Mouse (Mus musculus) CH12.LX (cell line): Measurements from ENCODE around the gene Smdt1. TPM values are rescaled to one million over a fixed set of nuclear protein-coding genes. Genes with fewer than 3 reads are reported as not detected.
"Not testable (repeated sequence)": the region's sequence is repeated elsewhere in the genome, so short reads cannot be mapped to it uniquely, and the experiment has no call there.

Experiments used
- DNase-seq: peaks from one replicate; pipeline ENCODE4 v3.0.0-alpha.2; 2013; ENCODE audit errors: extremely low read depth
- H3K27ac ChIP-seq: 2 replicates; pipeline ENCODE4 v1.5.1; 2012; ENCODE audit warnings: low read depth, mild to moderate bottlenecking, control low read depth, moderate library complexity; ENCODE audit not compliant: insufficient read depth
- H3K27me3 ChIP-seq: replicated peaks from 2 replicates; pipeline ENCODE3; 2012; ENCODE audit warnings: inconsistent platforms
- H3K36me3 ChIP-seq, 2 experiments: replicated peaks in 1 of 2; 2 replicates each; pipeline versions ENCODE3 to v1.6.1; 2012; ENCODE audit warnings: inconsistent platforms in 1 of 2, low read length in 1 of 2, mild to moderate bottlenecking in 1 of 2, mixed read lengths in 1 of 2, moderate library complexity in 1 of 2; ENCODE audit not compliant: control insufficient read depth in 1 of 2, insufficient read depth in 1 of 2
- H3K4me1 ChIP-seq, 2 experiments: 2 replicates each; pipeline ENCODE4 v1.6.1; 2012; ENCODE audit warnings: inconsistent platforms in 1 of 2, moderate library complexity in 1 of 2; ENCODE audit not compliant: insufficient read depth in 2 of 2, control insufficient read depth in 1 of 2
- H3K4me2 ChIP-seq: 2 replicates; pipeline ENCODE4 v1.6.1; 2012; ENCODE audit warnings: low read depth, mild to moderate bottlenecking, control low read depth; ENCODE audit not compliant: poor library complexity, insufficient read depth, severe bottlenecking
- H3K4me3 ChIP-seq, 3 experiments: fragments of 150-350 bp in 1 of 3; sonication (generic) in 1 of 3; replicated peaks in 1 of 3; 2 replicates each; pipeline versions ENCODE3 to v1.5.1; 2011 to 2012; ENCODE audit warnings: low read depth in 2 of 3, low read length in 2 of 3, mild to moderate bottlenecking in 2 of 3, moderate library complexity in 2 of 3, control low read depth in 1 of 3, improper control_type of control experiment in 1 of 3, inconsistent platforms in 1 of 3, mixed read lengths in 1 of 3; ENCODE audit not compliant: poor library complexity in 1 of 3
- H3K79me2 ChIP-seq: replicated peaks from 2 replicates; pipeline ENCODE4 v1.6.1; 2012; ENCODE audit warnings: mild to moderate bottlenecking, moderate library complexity; ENCODE audit not compliant: control insufficient read depth, poor library complexity, insufficient read depth, severe bottlenecking; ENCODE audit errors: extremely low read depth
- H3K9ac ChIP-seq: 2 replicates; pipeline ENCODE4 v1.6.1; 2012; ENCODE audit warnings: low read depth, mild to moderate bottlenecking, control low read depth, moderate library complexity; ENCODE audit not compliant: insufficient read depth
- H3K9me3 ChIP-seq: replicated peaks from 2 replicates; pipeline ENCODE3; 2012; ENCODE audit warnings: low read length, inconsistent platforms, mixed read lengths
- dilution Hi-C: fragments of 300-500 bp; cut with MboI; formaldehyde crosslinking; loops from 2 replicates; pipeline ENCODE4 v1.14.3; 2020; ENCODE audit warnings: low sequenced_read_pairs; ENCODE audit not compliant: extremely low pct_unique_long_range_greater_than_20kb, extremely low pct_ligation_motif_present
- in situ Hi-C: fragments of 300-500 bp; cut with MboI; formaldehyde crosslinking; loops from 3 replicates; pipeline ENCODE4 v1.14.3; 2019; ENCODE audit warnings: low sequenced_read_pairs, low pct_ligation_motif_present, low pct_unique_long_range_greater_than_20kb, mixed read lengths
- polyA plus RNA-seq: library from polyadenylated mRNA; unstranded; fragments of >175 nt; gene quantifications from 2 replicates; pipeline ENCODE4 v1.2.1, GENCODE M21; 2012; ENCODE audit warnings: low read depth; ENCODE audit not compliant: insufficient read length
- total RNA-seq, 2 experiments: library from RNA; depleted of rRNA; stranded (reverse); fragments of 300-350 nt in 1 of 2; fragments of >200 nt in 1 of 2; gene quantifications; 2 replicates each; pipeline ENCODE4 v1.2.3; 2012 to 2014

Smdt1 gene
- total and polyA plus RNA-seq, 3 experiments = 112 to 171 (median 138) TPM

DNA sequence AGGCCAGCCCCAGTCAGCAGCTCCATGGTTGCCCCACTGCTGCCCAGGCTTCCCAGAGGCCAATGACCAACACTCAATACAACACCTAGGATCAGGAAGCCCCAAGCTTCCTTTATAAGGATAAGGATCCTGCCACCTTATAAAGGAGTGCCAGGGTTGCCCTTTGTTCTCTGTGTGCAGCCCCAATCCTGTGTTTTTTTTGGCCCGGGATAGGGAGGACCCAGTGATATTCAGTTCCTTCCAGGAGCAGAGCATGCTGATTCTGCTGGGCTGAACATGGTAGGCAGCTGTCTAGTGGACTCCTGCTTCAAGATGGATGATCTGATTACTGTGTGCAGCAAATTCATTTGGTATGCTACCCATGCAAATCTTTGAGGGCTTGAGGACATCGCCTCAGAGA, 55.2 kb downstream of the Smdt1 start, which contains the start of gene Cyp2d11:
Gene Cyp2d11 (minus strand): TSS at position 101 of the 400 bp plus-strand sequence.
- H3K4me3 ChIP-seq, dilution Hi-C loops: not testable (repeated sequence)

GRCm38 (mm10) chr15:82395955-82396354, 57.2 kb downstream of the Smdt1 start:
- dilution Hi-C loops, DNase-seq, H3K4me2 ChIP-seq, H3K4me1 ChIP-seq, in situ Hi-C loops, H3K9me3 ChIP-seq, H3K79me2 ChIP-seq, H3K27ac ChIP-seq, H3K9ac ChIP-seq, H3K36me3 ChIP-seq, H3K4me3 ChIP-seq: not testable (repeated sequence)
- peaks cover 28% of the 10 kb centered on the region for H3K27me3 ChIP-seq

More for the DNA sequence above, 55.2 kb downstream of the Smdt1 start, which contains the start of gene Cyp2d11:
- in situ Hi-C loops, H3K4me2 ChIP-seq, H3K9me3 ChIP-seq, H3K4me1 ChIP-seq, H3K27ac ChIP-seq, H3K9ac ChIP-seq, DNase-seq, H3K79me2 ChIP-seq, H3K36me3 ChIP-seq: not testable (repeated sequence)
- H3K27me3 ChIP-seq = peaks cover 23% of the 10 kb centered on the region

Other genes starting within 250 kb of the Smdt1 start
- 37.1 and 48.8 TPM in 2 replicates for gene Ccdc134, start 211.0 kb upstream of the Smdt1 start, total RNA-seq (2012; rRNA removed)
- 35.1 and 35.7 TPM in 2 replicates for gene Ccdc134, start 211.0 kb upstream of the Smdt1 start, total RNA-seq (2014; rRNA removed)
- gene Ccdc134, start 211.0 kb upstream of the Smdt1 start, polyA plus RNA-seq = 42.9 and 43.6 TPM in 2 replicates
- gene Srebf2, start 191.8 kb upstream of the Smdt1 start, total RNA-seq (2012; rRNA removed) = 130 and 159 TPM in 2 replicates
- 77.6 and 94.3 TPM in 2 replicates for gene Srebf2, start 191.8 kb upstream of the Smdt1 start, total RNA-seq (2014; rRNA removed)
- 214 and 253 TPM in 2 replicates for gene Srebf2, start 191.8 kb upstream of the Smdt1 start, polyA plus RNA-seq
- 152 and 159 TPM in 2 replicates for gene Shisa8, start 126.1 kb upstream of the Smdt1 start, total RNA-seq (2012; rRNA removed)
- gene Shisa8, start 126.1 kb upstream of the Smdt1 start, total RNA-seq (2014; rRNA removed) = 94.6 and 103 TPM in 2 replicates
- 64.2 and 83.4 TPM in 2 replicates for gene Shisa8, start 126.1 kb upstream of the Smdt1 start, polyA plus RNA-seq
- 287 and 334 TPM in 2 replicates for gene Tnfrsf13c, start 114.6 kb upstream of the Smdt1 start, total RNA-seq (2012; rRNA removed)
- 188 and 204 TPM in 2 replicates for gene Tnfrsf13c, start 114.6 kb upstream of the Smdt1 start, total RNA-seq (2014; rRNA removed)
- 219 and 257 TPM in 2 replicates for gene Tnfrsf13c, start 114.6 kb upstream of the Smdt1 start, polyA plus RNA-seq
- 31.5 and 34.2 TPM in 2 replicates for gene Cenpm, start 94.2 kb upstream of the Smdt1 start, total RNA-seq (2012; rRNA removed)
- 17.1 and 22.8 TPM in 2 replicates for gene Cenpm, start 94.2 kb upstream of the Smdt1 start, total RNA-seq (2014; rRNA removed)
- gene Cenpm, start 94.2 kb upstream of the Smdt1 start, polyA plus RNA-seq = 39.6 and 44.0 TPM in 2 replicates
- gene 1500009C09Rik, start 86.6 kb upstream of the Smdt1 start, total RNA-seq (2012; rRNA removed) = not detected in 2 replicates
- not detected in 2 replicates for gene 1500009C09Rik, start 86.6 kb upstream of the Smdt1 start, total RNA-seq (2014; rRNA removed)
- gene 1500009C09Rik, start 86.6 kb upstream of the Smdt1 start, polyA plus RNA-seq = not detected in 2 replicates
- 0.04 and 0.13 TPM in 2 replicates for gene Sept3, start 64.1 kb upstream of the Smdt1 start, total RNA-seq (2012; rRNA removed)
- gene Sept3, start 64.1 kb upstream of the Smdt1 start, total RNA-seq (2014; rRNA removed) = not detected in 2 replicates
- 0.07 TPM in 1 of 2 replicates, not detected in the other for gene Sept3, start 64.1 kb upstream of the Smdt1 start, polyA plus RNA-seq
- gene Wbp2nl, start 40.0 kb upstream of the Smdt1 start, total RNA-seq (2012; rRNA removed) = not detected in 2 replicates
- gene Wbp2nl, start 40.0 kb upstream of the Smdt1 start, total RNA-seq (2014; rRNA removed) = not detected in 2 replicates
- not detected in 2 replicates for gene Wbp2nl, start 40.0 kb upstream of the Smdt1 start, polyA plus RNA-seq
- 21.1 and 28.2 TPM in 2 replicates for gene Naga, start within 50 bp of the Smdt1 start, total RNA-seq (2012; rRNA removed)
- gene Naga, start within 50 bp of the Smdt1 start, total RNA-seq (2014; rRNA removed) = 17.7 and 19.9 TPM in 2 replicates
- gene Naga, start within 50 bp of the Smdt1 start, polyA plus RNA-seq = 18.7 and 21.9 TPM in 2 replicates
- 0.08 TPM in 1 of 2 replicates, not detected in the other for gene Pheta2, start within 50 bp of the Smdt1 start, total RNA-seq (2012; rRNA removed)
- gene Pheta2, start within 50 bp of the Smdt1 start, total RNA-seq (2014; rRNA removed) = not detected in 2 replicates
- gene Pheta2, start within 50 bp of the Smdt1 start, polyA plus RNA-seq = not detected in 2 replicates
- 170 and 222 TPM in 2 replicates for gene Ndufa6, start 15.4 kb downstream of the Smdt1 start, total RNA-seq (2012; rRNA removed)
- gene Ndufa6, start 15.4 kb downstream of the Smdt1 start, total RNA-seq (2014; rRNA removed) = 262 and 279 TPM in 2 replicates
- 87.3 and 109 TPM in 2 replicates for gene Ndufa6, start 15.4 kb downstream of the Smdt1 start, polyA plus RNA-seq
- gene Cyp2d22, start 41.3 kb downstream of the Smdt1 start, total RNA-seq (2012; rRNA removed) = 0.21 and 0.42 TPM in 2 replicates
- 0.24 TPM in 1 of 2 replicates, not detected in the other for gene Cyp2d22, start 41.3 kb downstream of the Smdt1 start, total RNA-seq (2014; rRNA removed)
- gene Cyp2d22, start 41.3 kb downstream of the Smdt1 start, polyA plus RNA-seq = 0.08 TPM in 1 of 2 replicates, not detected in the other
- gene Cyp2d11, start 55.1 kb downstream of the Smdt1 start, total RNA-seq (2012; rRNA removed) = not detected in 2 replicates
- not detected in 2 replicates for gene Cyp2d11, start 55.1 kb downstream of the Smdt1 start, total RNA-seq (2014; rRNA removed)
- not detected in 2 replicates for gene Cyp2d11, start 55.1 kb downstream of the Smdt1 start, polyA plus RNA-seq
- not detected in 2 replicates for gene Cyp2d10, start 68.2 kb downstream of the Smdt1 start, total RNA-seq (2012; rRNA removed)
- gene Cyp2d10, start 68.2 kb downstream of the Smdt1 start, total RNA-seq (2014; rRNA removed) = not detected in 2 replicates
- gene Cyp2d10, start 68.2 kb downstream of the Smdt1 start, polyA plus RNA-seq = not detected in 2 replicates
- gene Cyp2d9, start 94.5 kb downstream of the Smdt1 start, total RNA-seq (2012; rRNA removed) = not detected in 2 replicates
- gene Cyp2d9, start 94.5 kb downstream of the Smdt1 start, total RNA-seq (2014; rRNA removed) = not detected in 2 replicates
- gene Cyp2d9, start 94.5 kb downstream of the Smdt1 start, polyA plus RNA-seq = not detected in 2 replicates
- not detected in 2 replicates for gene Cyp2d12, start 216.1 kb downstream of the Smdt1 start, total RNA-seq (2012; rRNA removed)
- not detected in 2 replicates for gene Cyp2d12, start 216.1 kb downstream of the Smdt1 start, total RNA-seq (2014; rRNA removed)
- gene Cyp2d12, start 216.1 kb downstream of the Smdt1 start, polyA plus RNA-seq = not detected in 2 replicates